Mouse (Mus musculus): Measurements from ENCODE around the gene Ppard.
A peak's percentile ranks its signal among the peaks of the same experiment; 100 is the strongest.
"Not testable (repeated sequence)": the region's sequence is repeated elsewhere in the genome, so short reads cannot be mapped to it uniquely, and the experiment has no call there.

The Ppard gene

GRCm38 (mm10) chr17:28232475-28233060 is at the start of gene Ppard:
Gene Ppard (plus strand): TSS chr17:28232700.
- peak; percentile 99 for DNase-seq (ENCODE audit: low spot score in 2 of 2)

- no peak for DNase-seq (ENCODE audit: low spot score in 2 of 2)
Measured at GRCm38 (mm10) chr17:28184971-28185638, 47.4 kb upstream of the Ppard start.

GRCm38 (mm10) chr17:28188313-28188712 is 44.2 kb upstream of the Ppard start:
- no peak for DNase-seq (ENCODE audit: low spot score in 2 of 2)

- DNase-seq (ENCODE audit: low spot score in 2 of 2): no peak
Measured at GRCm38 (mm10) chr17:28192754-28193153, 39.7 kb upstream of the Ppard start.

- no peak for DNase-seq (ENCODE audit: low spot score in 2 of 2)
Measured at GRCm38 (mm10) chr17:28193559-28193958, 38.9 kb upstream of the Ppard start.

- no peak for DNase-seq (ENCODE audit: low spot score in 2 of 2)
Measured at GRCm38 (mm10) chr17:28195033-28195432, 37.5 kb upstream of the Ppard start.

DNA sequence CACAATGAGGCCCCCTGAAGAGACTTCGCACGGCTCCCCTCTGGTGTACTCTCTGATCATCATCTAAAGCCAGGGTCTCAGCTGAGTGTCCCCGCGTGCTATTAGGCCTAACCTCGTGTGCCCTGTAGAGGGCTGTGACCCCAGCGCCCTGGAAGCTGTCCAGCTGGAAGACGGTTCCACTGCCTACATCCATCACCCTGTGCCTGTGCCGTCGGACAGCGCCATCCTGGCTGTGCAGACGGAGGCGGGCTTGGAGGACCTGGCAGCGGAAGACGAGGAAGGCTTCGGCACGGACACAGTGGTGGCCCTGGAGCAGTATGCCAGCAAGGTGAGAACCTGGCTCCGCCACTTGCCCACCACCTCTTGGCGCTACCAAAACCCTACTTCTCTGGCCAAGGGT is 34.9 kb upstream of the Ppard start:
- no peak for DNase-seq (ENCODE audit: low spot score in 2 of 2)

GRCm38 (mm10) chr17:28201982-28202381 is 30.5 kb upstream of the Ppard start:
- DNase-seq (ENCODE audit: low spot score in 2 of 2): no peak

DNA sequence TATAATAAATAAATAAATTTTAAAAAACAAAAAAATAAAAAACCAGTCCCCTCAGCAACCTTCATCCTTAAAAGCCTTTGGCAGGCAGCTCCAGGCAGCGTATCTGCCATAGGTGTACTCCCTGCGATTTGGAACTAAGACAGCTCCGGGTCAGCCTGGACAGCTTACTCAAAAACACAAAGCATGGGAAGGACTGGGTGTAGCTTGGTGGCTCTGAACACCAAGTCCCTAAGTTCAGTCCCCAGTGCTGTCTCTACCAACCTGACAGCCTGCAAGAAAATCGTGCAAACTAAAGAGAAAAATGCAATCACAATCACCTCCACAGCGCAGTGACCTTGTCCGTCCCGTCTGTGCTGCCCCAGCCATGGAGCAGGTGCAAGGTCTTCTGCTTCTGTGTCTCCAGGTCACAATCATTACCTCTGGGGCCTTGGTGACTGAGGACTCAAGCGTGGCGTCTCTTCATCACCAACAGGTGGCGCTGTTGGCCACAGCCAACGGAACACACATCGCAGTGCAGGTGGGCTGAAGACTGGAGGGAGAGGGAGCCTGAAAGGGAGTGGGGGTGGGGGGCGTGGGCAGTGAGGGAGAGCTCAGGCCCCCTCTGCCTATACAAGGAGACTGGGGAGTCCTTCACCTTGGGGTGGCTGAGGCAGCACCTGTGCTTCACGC is 28.3 kb upstream of the Ppard start:
- peak in 1 of 2 experiments; percentile 58 for DNase-seq (ENCODE audit: low spot score in 2 of 2)

DNA sequence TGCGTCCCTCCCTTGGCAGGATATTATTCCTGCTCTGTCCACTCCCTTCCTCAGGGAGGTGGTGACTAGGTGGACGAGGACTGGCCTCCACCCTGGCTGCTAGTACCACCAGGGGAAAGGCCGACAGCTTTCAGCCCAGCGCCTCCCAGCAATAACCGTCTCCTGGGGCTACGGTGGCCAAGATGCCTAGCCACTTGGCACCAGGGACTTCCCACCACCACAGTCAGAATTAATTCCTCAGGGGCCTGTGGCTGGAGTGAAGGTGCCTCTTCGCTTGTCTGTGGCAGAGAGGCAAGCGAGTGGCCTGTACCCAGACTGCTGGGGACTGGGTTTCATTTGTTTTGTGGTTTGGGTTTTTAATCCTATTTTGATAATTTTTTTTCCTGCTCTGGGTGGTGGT is 27.1 kb upstream of the Ppard start:
- DNase-seq (ENCODE audit: low spot score in 2 of 2): no peak

DNA sequence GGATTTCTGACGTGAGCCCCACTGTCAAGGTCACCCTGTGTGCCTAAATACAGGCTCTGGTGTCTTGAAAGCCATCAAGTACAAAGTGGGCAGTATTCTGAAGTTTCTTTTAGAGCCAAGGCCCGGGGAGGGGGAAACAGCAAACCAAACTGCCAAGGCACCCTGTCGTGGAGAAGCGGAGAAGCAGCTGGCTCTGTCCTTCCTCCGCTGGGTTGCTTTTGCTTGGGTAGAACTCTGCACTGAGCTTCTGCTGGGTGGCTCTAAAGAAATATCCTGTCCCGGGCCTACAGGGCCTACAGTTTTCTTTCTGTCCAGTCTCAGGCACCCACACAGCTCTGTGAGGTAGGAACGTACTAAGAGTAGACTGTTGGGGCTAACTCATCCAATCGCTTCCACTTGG is 25.4 kb upstream of the Ppard start:
- no peak for DNase-seq (ENCODE audit: low spot score in 2 of 2)

DNA sequence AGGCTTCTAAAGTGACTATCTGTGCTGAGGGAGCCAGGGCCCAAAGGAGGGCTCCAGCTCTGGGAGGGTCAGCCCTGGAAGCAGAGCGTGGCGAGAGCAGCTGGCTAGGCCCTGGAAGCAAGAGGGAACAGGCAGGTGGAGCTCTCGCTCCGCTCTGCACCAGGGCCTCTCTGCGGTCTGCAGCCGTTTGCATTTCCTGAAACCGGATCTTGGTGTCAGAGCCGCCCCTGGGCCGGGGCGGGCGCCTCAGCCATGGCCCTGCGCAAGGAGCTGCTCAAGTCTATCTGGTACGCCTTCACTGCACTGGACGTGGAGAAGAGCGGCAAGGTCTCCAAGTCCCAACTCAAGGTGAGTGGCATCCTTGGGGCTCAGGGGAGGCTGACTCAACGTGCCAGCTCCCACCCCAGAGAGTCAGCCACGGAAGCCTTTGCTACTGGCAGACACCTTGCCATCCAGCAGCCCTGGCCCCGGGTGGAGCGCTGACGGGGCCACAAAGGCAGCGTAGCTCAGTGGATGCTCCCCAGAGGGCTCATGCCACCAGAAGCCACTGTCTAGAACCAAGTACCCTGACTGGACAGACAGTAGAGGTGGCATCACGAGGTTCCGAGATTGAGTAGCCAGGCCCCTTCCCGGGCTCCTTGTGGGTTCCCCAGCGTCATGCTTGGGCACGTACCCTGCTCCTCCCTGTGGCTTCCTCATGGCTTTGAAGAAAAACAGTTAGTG is 24.7 kb upstream of the Ppard start, which contains the start of gene Def6:
Gene Def6 (plus strand): TSS at position 188 of the 723 bp plus-strand sequence.
- peak in 1 of 2 experiments; percentile 57 for DNase-seq (ENCODE audit: low spot score in 2 of 2)

GRCm38 (mm10) chr17:28208314-28208612 is 24.2 kb upstream of the Ppard start:
- no peak for DNase-seq (ENCODE audit: low spot score in 2 of 2)

GRCm38 (mm10) chr17:28209457-28210110 is 22.9 kb upstream of the Ppard start:
- no peak for DNase-seq (ENCODE audit: low spot score in 2 of 2)

DNA sequence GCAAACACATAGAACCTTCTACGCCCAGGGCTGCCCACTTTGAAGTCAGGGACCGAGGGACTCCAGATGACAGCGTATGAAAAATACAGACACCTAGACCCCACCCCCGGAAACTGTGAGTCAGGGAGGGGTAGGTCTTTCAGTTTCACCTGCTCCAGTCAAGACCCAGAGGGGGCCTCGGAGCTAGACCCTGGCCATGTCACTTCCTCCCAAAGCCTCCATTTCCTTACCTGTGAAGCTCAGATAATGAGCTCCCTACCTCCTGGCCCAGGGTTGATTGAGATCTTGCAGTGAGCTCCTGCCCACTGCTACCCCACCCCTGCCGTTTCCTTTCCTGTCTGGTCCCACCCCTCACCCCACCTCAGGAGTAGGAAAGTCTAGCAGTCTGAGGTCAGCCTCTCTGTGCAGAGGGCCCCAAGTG is 20.6 kb upstream of the Ppard start:
- DNase-seq (ENCODE audit: low spot score in 2 of 2): no peak

DNA sequence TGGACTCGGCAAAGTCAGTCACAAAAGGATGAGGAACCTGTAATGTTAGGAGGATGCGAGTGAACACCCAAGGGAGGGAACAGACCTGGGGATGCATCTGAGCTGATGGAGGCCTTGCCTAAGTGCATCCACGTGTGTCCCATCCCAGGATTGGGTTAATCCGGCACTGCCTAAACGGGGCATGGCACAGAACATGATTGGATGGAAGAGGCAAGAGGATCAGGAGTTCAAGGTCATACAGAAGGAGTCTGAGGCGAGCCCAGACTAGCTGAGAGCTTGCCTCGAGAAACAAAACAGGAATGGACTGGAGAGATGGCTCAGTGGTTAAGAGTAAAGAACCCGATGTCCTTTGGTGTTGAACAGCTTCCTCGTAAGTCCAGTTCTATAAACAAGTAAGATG is 20.1 kb upstream of the Ppard start:
- no peak for DNase-seq (ENCODE audit: low spot score in 2 of 2)

- DNase-seq (ENCODE audit: low spot score in 2 of 2): no peak
Measured at GRCm38 (mm10) chr17:28213236-28213635, 19.3 kb upstream of the Ppard start.

DNA sequence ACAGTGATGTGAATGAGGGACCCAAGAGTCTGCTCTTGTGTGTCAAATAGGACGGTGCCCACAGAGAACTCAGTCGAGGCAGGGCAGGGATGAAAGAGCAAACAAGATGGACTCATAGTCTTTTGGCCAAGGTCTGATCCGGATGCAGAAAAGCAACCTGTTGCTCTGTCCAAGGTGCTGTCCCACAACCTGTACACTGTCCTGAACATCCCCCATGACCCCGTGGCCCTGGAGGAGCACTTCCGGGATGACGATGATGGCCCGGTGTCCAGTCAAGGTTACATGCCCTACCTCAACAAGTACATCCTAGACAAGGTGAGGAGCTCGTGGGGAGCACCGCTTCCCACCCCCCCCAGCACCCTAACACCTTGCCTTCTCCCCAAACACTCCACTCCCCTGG is 15.7 kb upstream of the Ppard start:
- no peak for DNase-seq (ENCODE audit: low spot score in 2 of 2)

DNA sequence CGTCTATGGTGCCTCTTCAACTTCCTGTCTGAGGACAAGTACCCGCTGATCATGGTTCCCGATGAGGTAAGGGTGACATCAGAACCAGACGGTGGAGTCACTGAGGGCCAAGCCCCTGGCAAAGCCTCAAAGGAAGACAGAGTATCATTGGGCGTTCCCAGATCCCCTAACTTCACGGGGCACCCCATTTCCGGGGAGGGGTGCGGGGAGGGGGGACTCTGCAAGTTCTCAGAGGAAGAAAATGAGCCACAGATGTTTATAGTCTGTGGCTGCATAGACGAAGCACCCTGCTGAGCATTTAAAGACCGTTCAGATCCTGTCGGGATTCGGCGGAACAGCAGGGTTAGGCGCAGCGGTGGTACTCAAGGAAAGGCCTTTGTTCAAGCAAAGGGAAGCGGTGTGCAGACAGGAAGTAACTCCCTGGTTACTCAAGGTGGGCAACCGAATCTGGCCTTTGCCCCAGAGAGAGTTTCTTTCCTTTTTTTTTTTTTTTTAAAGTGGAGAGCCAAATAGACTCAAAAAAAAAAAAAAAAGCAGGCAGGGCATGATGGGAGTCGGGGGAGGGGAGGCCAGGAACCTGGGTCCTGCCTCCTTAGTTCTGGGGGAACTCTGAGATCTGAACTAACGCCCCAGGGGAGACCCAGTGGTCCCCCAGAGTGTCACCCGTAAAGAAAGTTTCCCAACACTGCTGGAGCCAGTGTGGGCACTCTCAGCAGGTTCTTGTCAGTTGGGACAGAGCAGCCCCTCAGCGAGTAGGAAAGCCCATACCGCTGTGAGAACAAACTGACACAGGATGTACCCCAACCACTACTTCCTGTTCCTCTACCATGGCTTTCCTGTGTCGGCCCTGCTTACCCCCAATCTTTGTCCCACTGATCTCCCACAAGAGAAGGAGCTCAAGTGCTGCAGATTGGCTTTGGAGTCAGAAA is 14.5 kb upstream of the Ppard start:
- no peak for DNase-seq (ENCODE audit: low spot score in 2 of 2)

- DNase-seq (ENCODE audit: low spot score in 2 of 2): not testable (repeated sequence)
Measured at GRCm38 (mm10) chr17:28222463-28222862, 10.0 kb upstream of the Ppard start.
